Mouse (Mus musculus): ENCODE results near the gene Ehd1.
A peak's percentile ranks its signal among the peaks of the same experiment; 100 is the strongest.

Ehd1 gene

DNA sequence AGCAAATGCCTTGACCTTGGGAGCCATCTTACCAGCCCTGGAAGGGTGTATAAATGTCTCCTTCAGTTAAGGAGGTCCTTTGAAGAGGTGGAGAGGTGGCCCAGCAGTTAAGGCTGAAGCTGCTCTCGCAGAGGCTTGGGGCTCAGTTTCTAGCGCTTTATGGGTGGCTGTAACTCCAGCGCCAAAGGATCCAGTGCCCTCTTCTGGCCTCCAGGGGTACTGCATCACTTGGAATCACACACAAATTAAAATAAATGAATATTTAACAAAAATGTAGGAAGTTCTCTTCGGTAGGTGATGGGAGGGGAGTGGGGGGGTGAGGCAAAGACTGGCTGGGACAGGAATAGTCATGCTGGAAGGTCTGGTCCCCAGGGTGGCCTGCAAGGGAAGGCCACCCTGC, 15.6 kb upstream of the Ehd1 start:
- DNase-seq (ENCODE audit: low read depth, low spot score): no peak

DNA sequence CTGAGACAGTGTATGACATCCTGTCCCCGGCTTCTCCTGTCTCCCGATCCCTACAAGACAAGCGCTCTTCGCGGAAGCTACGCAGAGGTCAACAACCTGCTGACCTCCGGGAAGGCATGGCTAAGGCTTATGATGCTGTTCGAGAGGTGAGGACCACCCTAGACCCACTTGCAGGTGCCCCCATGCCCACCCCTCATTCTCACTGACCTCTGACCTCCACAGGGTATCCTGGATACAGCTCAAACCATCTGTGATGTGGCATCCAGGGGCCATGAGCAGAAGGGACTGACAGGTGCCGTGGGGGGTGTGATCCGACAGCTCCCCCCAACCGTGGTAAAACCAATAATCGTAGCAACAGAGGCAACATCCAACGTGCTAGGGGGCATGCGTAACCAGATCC, 15.1 kb upstream of the Ehd1 start:
- DNase-seq (ENCODE audit: low read depth, low spot score): no peak

DNA sequence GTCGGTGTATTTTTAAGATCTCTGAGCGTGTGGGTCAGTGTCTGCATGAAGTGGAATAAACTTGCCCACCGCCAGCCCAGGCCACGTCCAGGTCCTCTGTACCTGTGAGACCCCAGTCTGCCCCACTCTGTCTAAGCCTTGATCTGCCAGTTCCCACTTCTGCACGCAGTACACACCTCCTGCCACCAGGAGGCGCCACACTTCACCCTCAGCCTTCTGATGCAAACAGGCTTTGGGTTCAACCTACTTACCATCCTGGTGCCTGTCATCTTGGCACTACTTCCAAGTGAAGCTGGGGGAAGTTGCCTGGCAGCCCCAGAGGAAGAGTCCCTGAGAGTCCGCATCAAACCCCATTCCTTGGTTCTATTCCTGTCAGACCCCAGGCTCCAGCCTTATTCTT, 14.3 kb upstream of the Ehd1 start:
- DNase-seq (ENCODE audit: low read depth, low spot score): peak; percentile 77

DNA sequence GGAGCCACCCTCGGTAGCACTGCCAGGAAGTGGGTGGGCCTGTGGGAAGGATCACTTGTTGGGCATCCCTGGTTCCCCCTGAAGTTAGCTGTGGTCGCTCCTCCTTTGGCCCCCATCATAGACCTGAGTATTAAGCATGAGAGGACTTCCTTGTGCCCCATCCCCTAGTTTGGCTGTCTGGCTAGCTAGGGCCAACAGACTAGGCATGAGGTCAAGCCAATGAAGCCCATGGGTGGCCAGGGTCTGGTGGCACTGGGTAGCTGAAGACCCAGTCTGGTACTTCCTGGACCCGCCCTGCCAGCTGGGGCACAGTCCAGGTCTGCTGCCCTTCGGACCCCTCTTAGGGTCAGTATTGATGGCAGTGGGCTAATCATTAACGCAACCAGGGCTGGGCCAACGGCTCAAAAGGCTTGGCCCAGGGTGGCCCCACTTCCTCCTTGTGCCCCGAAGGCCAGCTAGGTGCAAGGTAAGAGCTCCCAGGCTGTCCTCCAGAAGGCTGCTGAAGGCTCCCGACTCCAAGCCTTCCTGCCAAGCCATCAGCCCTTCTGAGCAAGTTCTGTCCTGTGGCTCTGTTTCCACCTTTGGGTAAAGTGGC, 13.6 kb upstream of the Ehd1 start:
- DNase-seq (ENCODE audit: low read depth, low spot score): no peak

DNA sequence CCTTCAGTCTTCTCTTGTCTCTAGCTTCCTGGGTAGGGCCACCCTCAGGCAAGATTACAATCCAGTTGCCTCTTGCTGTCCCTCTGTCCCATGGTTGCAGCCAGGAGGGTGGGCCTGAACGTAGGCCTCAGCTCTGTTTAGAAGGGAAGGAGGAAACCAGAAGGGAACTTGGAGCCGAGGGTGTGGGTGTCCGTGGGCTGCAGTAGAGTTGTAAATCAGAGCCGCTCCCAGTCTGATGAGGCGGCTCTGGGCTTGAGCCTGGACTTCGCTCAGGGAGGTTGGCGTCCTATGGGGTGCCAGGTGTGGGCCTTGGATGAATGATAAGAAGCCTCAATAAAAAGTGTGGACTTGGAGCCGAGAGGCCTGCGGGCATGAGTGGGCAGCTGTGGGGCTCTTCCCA, 12.3 kb upstream of the Ehd1 start:
- no peak for DNase-seq (ENCODE audit: low read depth, low spot score)

DNA sequence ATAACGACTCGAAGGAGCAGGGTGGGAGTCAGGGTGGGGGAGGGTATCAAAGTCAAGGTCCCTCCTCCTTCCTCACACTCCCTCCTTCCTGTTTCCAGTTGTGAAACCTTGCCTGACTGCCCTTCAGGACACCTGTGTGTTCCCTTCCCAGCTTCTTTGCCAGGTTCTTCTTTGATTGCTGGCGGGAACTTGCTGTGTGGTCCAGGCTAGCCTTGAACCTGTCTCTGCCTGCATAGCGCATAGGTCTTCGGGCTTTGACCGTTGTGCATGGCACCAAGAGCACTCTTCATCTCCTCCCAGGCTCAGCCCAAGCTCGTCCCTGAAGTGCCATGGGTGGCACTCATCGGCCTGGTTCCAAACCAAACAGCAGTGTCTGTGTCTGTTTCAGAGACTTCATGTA, 11.6 kb upstream of the Ehd1 start:
- no peak for DNase-seq (ENCODE audit: low read depth, low spot score)

DNA sequence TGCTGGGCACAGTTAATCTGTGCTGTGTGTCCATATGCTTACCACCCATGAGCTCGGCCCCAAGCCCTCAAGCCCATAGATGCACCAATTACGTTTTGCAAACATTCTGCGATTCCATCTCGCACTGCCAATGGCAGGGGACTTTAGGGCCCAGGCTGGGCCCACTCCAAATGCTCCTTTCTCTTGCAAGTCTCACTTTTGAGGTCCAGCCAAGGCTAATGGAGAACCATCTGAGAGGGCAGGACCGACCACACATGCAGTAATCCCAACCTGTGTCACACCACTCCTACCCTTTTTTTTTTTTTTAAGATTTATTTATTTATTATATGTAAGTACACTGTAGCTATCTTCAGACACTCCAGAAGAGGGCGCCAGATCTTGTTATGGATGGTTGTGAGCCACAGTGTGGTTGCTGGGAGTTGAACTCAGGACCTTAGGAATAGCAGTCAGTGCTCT, 10.8 kb upstream of the Ehd1 start:
- DNase-seq (ENCODE audit: low read depth, low spot score): no peak

DNA sequence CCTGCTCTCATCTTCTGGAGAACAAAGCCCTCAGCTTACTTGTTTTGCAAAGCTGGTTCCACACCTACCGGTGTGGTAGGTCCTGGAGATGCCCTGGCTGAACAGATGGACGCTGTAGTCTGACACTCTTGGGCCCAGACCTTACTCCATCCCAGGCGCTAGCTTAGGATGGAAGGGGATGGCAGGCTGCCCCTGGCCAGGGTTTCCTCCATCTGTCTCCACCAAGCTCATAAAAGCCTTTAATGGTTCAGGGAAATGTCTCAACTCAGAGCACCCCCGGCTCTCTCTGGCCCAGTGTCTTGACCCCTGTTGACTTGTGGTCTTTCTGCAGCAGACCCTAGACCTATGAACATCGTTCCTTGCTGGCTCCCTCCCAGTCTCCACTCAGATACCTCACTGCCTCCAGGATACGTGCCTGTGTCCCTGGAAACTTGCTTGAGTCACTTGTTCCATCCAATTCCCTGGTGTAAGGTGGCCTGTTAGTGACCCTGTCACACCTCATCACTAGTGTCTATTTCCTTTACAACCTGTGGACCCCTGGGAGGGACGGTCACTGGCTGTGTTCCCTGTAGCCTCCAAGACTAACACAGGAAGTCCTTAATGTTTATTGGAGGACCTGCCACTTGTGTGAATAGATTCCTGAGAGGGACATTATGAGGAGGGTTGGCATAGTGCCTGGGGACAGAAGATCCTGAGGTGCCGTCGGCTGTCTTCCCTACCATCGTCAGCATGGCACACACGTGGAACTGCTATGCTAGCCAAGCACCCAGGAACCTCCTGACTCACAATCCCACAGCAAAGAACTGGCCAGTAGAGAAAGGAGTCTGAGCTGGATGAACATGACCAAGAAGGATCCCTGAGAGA, 9.0 kb upstream of the Ehd1 start:
- DNase-seq (ENCODE audit: low read depth, low spot score): no peak

DNA sequence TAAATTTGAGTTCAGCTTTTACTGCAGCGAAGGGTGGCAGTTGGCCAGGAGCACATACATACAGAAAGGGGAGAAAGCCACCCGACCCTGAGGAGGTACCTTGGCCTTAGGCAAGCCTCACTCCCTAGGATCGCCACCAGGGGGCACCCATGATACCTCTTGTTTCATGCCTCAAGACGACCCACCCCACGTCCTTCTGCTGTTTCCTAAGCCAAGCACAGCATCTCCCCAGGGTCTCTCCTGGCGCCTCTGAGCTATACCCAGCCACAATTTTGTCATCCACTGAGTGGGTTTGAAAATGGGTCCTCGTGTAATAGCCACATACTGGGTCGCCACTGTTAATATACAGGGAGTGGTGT, 8.4 kb upstream of the Ehd1 start:
- peak; percentile 93 for DNase-seq (ENCODE audit: low read depth, low spot score)

DNA sequence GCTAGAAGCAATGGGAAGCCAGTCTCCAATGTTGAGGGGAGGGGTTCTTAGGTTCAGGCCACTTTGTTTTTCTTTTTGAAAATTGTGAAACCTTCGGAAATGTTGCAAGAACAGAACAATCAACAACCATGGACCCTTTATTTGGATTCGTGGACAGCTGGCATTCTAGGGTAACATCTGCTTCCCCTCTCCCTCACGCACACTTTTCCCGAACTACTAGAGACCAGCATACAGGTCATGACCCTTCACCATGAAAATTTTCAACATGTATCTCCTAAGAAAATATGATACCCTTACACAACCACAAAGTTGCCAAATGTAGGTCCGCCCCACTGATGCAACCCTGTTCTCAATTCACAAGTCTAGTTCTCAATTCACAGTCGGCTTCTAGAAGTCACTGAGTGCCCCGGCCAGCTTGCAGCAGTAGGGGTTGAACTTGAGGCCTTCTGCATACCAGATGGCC, 7.8 kb upstream of the Ehd1 start:
- DNase-seq (ENCODE audit: low read depth, low spot score): no peak

DNA sequence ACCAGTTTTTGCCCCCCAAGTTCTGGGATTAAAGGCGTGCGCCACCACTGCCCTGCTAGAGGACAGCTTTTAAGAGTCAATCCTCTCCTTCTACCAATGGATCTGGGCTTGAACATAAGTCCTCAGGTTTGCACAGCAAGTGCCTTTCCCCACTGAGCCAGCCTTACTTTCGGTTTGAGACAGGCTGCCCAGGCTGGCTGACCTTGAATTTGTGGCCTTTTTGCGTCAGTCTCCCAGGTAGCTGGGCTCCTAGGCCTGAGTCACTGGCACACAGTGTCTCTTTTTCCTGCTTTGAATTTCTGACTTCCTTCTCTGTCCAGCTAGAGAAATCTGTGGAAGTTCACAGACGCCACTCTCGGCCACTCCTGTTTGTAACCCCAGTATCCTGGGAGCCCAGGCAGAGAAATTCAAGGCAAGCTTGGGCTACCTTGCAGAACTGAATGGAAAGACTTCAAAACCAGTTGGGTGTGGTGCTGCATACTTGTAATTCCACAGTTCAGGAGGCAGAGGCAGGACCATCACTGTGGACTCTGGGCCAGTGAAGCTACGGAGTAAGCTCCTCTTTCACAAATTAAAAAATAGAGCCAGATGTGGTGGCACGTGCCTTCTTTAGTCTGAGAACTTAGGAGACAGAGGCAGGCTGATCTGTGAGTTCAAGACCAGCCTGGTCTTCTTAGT, 6.6 kb upstream of the Ehd1 start:
- DNase-seq (ENCODE audit: low read depth, low spot score): no peak

DNA sequence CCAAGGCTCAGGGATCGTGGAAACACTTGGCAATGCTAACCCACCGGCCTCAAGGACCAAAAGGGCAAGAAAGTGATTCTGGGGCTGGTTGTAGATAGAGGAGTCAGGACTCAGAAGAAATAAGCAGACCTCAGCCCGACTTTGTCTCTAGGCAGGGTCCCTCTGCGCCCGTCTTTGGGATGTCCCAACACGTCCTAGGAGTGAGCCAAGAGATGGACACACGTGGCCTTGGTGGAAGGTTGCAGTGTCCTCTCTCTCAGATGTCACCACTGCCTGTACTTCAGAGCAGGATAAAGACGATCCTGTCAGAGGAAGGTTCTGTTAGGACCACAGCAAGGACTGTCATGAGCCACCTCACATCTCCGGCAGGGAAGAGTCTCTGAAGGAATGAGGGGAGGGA, 5.9 kb upstream of the Ehd1 start:
- DNase-seq (ENCODE audit: low read depth, low spot score): no peak

DNA sequence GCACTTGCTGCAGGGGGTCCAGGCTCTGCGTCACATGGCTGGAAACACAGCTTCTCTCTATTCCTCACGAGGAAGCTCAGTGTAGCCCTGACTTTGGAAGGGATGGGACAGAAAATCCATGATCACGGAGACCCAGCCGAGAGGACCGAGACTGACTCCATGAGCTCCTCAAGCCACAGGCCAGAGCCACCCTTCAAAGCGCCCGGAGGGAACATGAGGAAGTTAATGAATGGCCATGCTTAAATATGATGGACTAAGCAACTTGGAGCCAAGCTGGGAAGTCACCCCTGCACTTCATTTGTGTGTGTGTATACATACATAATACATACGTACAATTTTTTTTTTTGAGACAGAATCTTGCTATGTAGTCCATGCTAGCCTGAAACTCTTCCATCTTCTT, 5.3 kb upstream of the Ehd1 start:
- no peak for DNase-seq (ENCODE audit: low read depth, low spot score)

DNA sequence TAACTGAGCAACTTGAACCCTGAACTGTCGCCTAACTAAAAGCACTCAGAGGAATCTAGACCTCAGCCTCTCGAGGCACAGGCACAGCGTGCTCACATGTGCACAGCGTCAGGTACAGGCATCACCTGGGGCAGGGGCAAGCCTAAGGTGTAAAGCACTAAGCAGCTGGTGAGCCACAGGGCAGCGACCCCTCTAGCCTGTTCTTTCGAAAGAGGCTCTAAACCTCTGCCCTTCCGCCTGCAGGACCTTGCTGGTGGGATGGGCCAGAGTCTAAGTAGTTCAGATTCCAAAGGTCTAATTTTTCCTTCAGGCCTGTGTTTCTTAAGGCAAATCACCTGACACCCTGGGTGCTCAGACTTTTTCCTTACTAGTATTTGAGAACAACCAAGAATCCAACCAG, 4.5 kb upstream of the Ehd1 start:
- no peak for DNase-seq (ENCODE audit: low read depth, low spot score)

DNA sequence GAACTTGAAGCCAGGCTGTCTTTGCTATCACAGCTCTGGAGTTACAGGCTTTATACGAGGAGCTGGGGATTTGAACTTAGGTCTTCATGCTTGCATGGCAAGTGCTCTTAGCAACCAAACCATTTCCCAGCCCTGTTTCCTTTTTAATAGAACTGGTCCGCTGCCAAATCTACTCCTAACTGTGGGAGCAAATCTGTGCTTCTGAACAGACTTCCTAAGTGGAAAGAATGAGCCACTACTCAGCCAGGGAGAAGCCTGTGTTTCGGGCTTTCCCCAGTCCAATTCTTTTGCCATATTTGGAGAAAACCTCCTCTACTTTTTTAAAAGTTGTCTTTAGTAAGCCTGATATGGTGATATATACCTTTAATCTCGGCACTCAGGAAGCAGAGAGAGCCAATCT, 3.8 kb upstream of the Ehd1 start:
- DNase-seq (ENCODE audit: low read depth, low spot score): no peak

DNA sequence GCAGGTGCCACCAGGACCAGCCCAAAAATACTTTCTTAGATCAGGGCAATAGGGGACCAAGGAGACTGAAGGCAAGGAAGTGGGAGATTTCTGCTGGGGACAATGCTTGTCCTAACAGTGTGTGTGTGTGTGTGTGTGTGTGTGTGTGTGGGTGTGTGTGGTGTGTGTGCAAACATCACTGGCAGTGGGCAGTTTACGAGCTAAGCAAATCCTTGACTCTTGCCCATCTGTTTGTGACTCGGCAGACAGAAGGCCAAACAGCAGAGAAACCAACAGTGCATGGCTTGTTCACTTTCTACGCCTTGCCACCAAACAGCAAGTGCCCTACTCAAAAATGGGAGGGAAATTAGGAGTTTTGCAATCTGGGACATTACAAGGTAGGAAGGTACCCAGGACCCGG, 2.9 kb upstream of the Ehd1 start:
- DNase-seq (ENCODE audit: low read depth, low spot score): no peak

DNA sequence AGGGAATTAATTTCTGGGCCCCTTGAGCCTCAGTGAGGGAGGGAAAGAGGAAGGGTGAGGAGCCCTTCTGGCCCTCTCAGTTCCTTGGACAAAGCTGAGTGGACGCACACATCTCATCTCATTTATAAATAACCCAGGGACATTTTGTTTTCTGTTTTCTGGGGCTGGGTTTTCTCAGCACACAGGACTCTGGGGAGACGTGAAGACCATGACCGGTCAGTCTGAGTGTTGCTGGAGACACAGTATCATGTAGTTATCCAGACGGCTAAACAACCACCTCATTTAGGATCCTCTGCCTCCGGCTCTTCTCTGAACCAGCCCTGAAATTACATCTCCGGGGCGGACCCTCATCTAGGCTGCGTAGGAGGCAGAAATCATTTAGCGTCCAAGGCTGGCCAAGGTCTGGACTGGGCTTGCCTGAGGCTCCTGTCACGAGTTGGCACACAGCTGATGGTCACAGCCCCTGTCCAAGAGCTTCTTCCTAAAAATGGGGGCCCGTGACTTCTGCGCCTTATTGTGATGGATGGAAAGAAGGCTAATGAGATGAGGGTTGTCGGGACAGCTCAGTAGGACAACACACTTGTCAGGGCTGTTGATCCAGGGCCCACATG, 2.4 kb upstream of the Ehd1 start:
- DNase-seq (ENCODE audit: low read depth, low spot score): no peak

DNA sequence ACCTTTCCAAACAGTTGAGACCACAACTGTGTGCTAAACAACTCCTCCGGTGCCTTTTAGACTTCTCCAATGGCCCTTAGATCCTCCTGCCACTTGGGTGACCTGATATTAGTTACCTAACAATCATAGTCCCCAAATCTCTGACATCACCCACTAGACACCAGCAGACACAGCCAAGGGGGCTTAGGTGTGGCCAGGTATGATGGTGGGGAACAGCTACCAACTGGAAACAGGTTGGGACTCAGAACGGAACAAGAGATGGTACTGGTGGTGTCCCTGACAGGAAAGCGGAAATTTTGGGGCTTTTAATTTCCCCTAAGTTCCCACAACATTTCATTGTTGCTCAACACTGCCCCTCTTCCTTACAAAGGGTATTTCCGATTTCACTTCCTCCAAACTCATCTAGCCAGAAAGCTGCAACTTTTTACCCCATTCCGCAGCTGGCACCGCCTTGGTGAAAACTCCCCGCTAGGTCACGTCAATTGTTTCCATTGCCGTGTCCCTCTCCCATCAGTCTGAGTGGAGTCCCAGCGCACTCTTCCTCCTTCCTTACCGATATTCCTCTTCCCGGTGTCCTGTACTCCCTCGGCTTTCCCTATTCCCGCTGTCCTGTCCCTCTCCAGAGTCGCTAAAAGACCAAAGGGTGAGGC, 660 bp upstream of the Ehd1 start:
- no peak for DNase-seq (ENCODE audit: low read depth, low spot score)

DNA sequence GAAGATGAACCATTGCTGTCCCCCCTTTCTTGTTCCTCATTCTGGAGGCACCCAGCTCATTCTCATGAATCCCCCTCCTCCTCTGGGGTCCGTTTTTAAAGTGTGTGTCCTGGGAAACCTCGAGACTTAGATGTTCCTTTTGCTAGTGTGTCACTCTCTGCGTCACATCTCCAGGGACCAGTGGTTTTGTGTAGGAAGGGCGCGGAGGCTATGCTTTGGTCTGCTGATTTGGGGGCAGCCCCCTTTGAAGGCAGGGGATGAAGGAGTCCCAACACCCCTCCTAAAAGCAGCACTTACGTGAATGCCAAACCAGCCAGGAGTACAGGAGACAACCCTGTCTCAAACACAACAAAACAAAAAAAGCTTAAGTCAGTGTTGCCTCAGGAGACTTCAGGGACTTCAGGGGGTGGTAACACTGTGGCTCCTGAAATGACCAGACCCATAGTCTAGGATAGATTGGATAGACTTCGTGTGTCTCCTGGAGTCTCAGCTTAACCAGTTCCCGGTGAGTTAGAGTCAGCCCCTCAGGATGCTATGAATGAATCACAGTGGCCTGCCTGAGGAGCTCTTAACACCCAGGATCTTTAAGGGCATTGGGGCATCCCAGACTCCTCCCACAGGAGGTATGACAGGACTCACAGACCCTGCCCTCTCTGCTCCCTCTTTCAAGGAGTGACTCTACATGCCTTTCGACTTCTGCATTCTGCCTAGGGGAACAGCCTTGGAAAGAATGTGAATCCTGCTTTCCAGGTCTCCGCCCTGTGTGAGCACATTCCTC, 1.3 kb downstream of the Ehd1 start:
- peak; percentile 62 for DNase-seq (ENCODE audit: low read depth, low spot score)

DNA sequence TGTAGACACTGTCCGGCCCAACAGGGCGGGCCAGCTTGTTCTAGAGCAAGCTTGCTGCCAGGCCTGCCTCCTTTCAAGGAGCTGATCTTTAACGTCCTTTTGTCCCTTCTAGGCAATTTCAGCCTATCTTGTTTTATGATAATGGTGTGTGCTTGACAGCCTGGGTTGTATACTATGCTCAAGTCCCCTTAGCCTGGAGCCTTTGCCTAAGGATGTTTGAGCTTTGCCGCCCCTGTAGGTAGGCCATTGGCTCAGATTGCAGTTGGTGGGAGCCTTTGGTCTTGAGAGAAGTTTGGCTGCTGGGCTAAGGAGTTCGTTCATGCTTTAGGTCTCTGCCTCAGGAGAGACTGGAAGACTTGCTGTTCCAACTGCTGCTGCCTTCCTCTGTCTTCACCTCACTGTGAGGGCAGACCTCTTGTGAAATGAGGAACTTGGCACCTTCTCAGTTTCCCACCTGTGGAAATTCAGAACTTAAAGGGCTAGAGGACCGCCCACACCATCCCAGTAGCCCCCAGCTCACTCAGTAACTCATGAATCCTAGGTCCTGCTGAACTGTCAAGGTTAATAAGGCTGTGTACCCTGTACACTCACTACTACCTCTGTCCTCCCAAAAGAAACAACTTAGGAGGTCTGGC, 2.0 kb downstream of the Ehd1 start:
- no peak for DNase-seq (ENCODE audit: low read depth, low spot score)
